Mouse (Mus musculus): ENCODE results near the gene Arsa.

DNA sequence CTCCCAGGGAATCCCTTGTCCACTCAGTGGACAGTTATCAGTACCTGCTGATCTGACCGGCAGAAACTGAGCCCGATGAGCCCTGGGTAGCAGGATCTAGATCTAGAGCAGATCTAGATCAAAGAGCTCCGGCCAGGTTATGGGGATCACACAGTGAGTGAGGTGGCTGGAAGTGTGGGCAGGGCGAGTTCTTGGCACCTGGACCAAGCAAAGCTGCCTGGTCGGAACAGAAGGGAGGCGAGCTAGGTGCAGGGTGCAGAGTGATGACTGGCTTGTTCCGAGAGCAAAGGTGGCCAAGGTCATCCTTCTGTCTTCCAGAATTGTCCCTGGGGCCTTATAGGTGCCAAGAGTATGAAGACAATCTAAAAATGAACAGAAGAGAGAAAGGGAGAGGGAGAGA lies 17.4 kb downstream of the Arsa start:
- TF ChIP-seq CTCF (IDR thresholded peaks at IDR 0.05; ENCODE audit: control insufficient read depth, insufficient read depth, insufficient replicate concordance, low read depth, low read length) (no peak), POLR2A (IDR thresholded peaks at IDR 0.05; ENCODE audit: control insufficient read depth, low read depth, low read length) (no peak)
